Mouse (Mus musculus) ovary, adult 2 months (tissue): ENCODE data around the gene Fcna. TPM values are rescaled to one million over a fixed set of nuclear protein-coding genes. Genes with fewer than 3 reads are reported as not detected.

Experiments used
- polyA plus RNA-seq: library from polyadenylated mRNA; depleted of rRNA; stranded (reverse); fragments of >200 nt; gene quantifications from 2 replicates; pipeline ENCODE4 v1.2.3, GENCODE M21; 2012; rRNA removed

Fcna gene
- polyA plus RNA-seq, result 1.2 and 1.8 TPM in 2 replicates

GRCm38 (mm10) chr2:25627811-25628210, at the start of gene Fcna:
TSS of gene Fcna (minus strand) at chr2:25628030.

GRCm38 (mm10) chr2:25676486-25676885, 48.7 kb upstream of the Fcna start, which contains the start of gene Lcn6:
TSS of gene Lcn6 (plus strand) at chr2:25676786.

GRCm38 (mm10) chr2:25657652-25658051, 29.8 kb upstream of the Fcna start, which contains the start of gene Lcn5:
TSS of gene Lcn5 (plus strand) at chr2:25657952.

GRCm38 (mm10) chr2:25652902-25653301, 25.1 kb upstream of the Fcna start, which contains the start of gene Lcn8:
TSS of gene Lcn8 (plus strand) at chr2:25653120.

GRCm38 (mm10) chr2:25621229-25622200, 6.3 kb downstream of the Fcna start, which contains the start of gene Tmem141:
TSS of gene Tmem141 (minus strand) at chr2:25622005.

GRCm38 (mm10) chr2:25617578-25617977, 10.3 kb downstream of the Fcna start, which contains the start of gene Ccdc183:
TSS of gene Ccdc183 (minus strand) at chr2:25617678.

GRCm38 (mm10) chr2:25607761-25608622, 19.8 kb downstream of the Fcna start, which contains the start of gene Rabl6:
TSS of gene Rabl6 (minus strand) at chr2:25608521.

GRCm38 (mm10) chr2:25581294-25581864, 46.5 kb downstream of the Fcna start, which contains the start of gene Ajm1:
TSS of gene Ajm1 (minus strand) at chr2:25581757.

Other genes with a start within 250 kb of the Fcna start
- gene Entpd2, start 232.2 kb downstream of the Fcna start, polyA plus RNA-seq, result 33.0 and 33.1 TPM in 2 replicates
- gene Npdc1, start 228.7 kb downstream of the Fcna start, polyA plus RNA-seq, result 300 and 413 TPM in 2 replicates
- gene Fut7, start 204.8 kb downstream of the Fcna start, polyA plus RNA-seq, result 0.38 and 0.46 TPM in 2 replicates
- 54.2 and 56.6 TPM in 2 replicates for gene Abca2, start 199.3 kb downstream of the Fcna start, polyA plus RNA-seq
- gene Clic3, start 171.2 kb downstream of the Fcna start, polyA plus RNA-seq, result 36.3 and 57.3 TPM in 2 replicates
- 87.0 and 99.6 TPM in 2 replicates for gene Paxx, start 166.9 kb downstream of the Fcna start, polyA plus RNA-seq
- gene Ptgds, start 158.0 kb downstream of the Fcna start, polyA plus RNA-seq, result 17.0 and 20.7 TPM in 2 replicates
- not detected in 2 replicates for gene Lcn12, start 134.1 kb downstream of the Fcna start, polyA plus RNA-seq
- 24.5 and 26.0 TPM in 2 replicates for gene Fbxw5, start 127.3 kb downstream of the Fcna start, polyA plus RNA-seq
- gene C8g, start 126.3 kb downstream of the Fcna start, polyA plus RNA-seq, result 5.0 TPM in 2 replicates
- 19.3 and 21.8 TPM in 2 replicates for gene Traf2, start 81.1 kb downstream of the Fcna start, polyA plus RNA-seq
- 124 and 162 TPM in 2 replicates for gene Edf1, start 70.2 kb downstream of the Fcna start, polyA plus RNA-seq
- 20.7 and 30.4 TPM in 2 replicates for gene Mamdc4, start 53.2 kb downstream of the Fcna start, polyA plus RNA-seq
- 73.9 and 105 TPM in 2 replicates for gene Phpt1, start 52.8 kb downstream of the Fcna start, polyA plus RNA-seq
- 8.4 and 10.4 TPM in 2 replicates for gene Ajm1, start 46.3 kb downstream of the Fcna start, polyA plus RNA-seq
- gene Rabl6, start 19.5 kb downstream of the Fcna start, polyA plus RNA-seq, result 123 and 169 TPM in 2 replicates
- gene Ccdc183, start 10.4 kb downstream of the Fcna start, polyA plus RNA-seq, result not detected in 2 replicates
- 22.5 and 36.2 TPM in 2 replicates for gene Tmem141, start 6.0 kb downstream of the Fcna start, polyA plus RNA-seq
- gene Lcn8, start 25.1 kb upstream of the Fcna start, polyA plus RNA-seq, result not detected in 2 replicates
- not detected in 2 replicates for gene Lcn5, start 29.9 kb upstream of the Fcna start, polyA plus RNA-seq
- gene Lcn6, start 48.8 kb upstream of the Fcna start, polyA plus RNA-seq, result not detected in 2 replicates
- gene Lcn10, start 54.7 kb upstream of the Fcna start, polyA plus RNA-seq, result not detected in 2 replicates
- not detected in 2 replicates for gene Obp2a, start 72.0 kb upstream of the Fcna start, polyA plus RNA-seq
- 98.8 and 103 TPM in 2 replicates for gene Bmyc, start 78.7 kb upstream of the Fcna start, polyA plus RNA-seq
- not detected in 2 replicates for gene Obp2b, start 109.0 kb upstream of the Fcna start, polyA plus RNA-seq
- not detected in 2 replicates for gene Lcn3, start 137.5 kb upstream of the Fcna start, polyA plus RNA-seq
- gene Lcn11, start 149.0 kb upstream of the Fcna start, polyA plus RNA-seq, result not detected in 2 replicates
- not detected in 2 replicates for gene Gm13539, start 154.2 kb upstream of the Fcna start, polyA plus RNA-seq
- gene Glt6d1, start 187.8 kb upstream of the Fcna start, polyA plus RNA-seq, result not detected in 2 replicates
- gene Lcn9, start 195.1 kb upstream of the Fcna start, polyA plus RNA-seq, result not detected in 2 replicates
- gene Sohlh1, start 219.2 kb upstream of the Fcna start, polyA plus RNA-seq, result 4.8 and 5.7 TPM in 2 replicates
- gene Kcnt1, start 235.7 kb upstream of the Fcna start, polyA plus RNA-seq, result 57.9 and 61.4 TPM in 2 replicates